Mouse (Mus musculus): Measurements from ENCODE around the gene Mettl7b. TPM values are rescaled to one million over a fixed set of nuclear protein-coding genes. Genes with fewer than 3 reads are reported as not detected.

Mettl7b gene
- polyA plus RNA-seq, 1 experiment, result 3.7 TPM

GRCm38 (mm10) chr10:128980644-128981365, 20.0 kb upstream of the Mettl7b start:
- WGBS, result 76% methylated on average over 3 of the region's 3 CpGs
- TF ChIP-seq POLR2A (IDR thresholded peaks at IDR 0.05; ENCODE audit: borderline replicate concordance, control insufficient read depth, low read depth, low read length) (no peak), CTCF (IDR thresholded peaks at IDR 0.05; ENCODE audit: control insufficient read depth, insufficient read depth, low read length) (no peak)
- H3K4me1 ChIP-seq (ENCODE audit: control insufficient read depth, insufficient read depth, low read length), result no peaks in the 10 kb centered on the region
- no peak overlapping the region for H3K4me3 ChIP-seq (replicated peaks; ENCODE audit: control insufficient read depth, low read depth, low read length)
- H3K27ac ChIP-seq (ENCODE audit: control insufficient read depth, insufficient read depth, low read depth, low read length, poor library complexity), result no peak overlapping the region

DNA sequence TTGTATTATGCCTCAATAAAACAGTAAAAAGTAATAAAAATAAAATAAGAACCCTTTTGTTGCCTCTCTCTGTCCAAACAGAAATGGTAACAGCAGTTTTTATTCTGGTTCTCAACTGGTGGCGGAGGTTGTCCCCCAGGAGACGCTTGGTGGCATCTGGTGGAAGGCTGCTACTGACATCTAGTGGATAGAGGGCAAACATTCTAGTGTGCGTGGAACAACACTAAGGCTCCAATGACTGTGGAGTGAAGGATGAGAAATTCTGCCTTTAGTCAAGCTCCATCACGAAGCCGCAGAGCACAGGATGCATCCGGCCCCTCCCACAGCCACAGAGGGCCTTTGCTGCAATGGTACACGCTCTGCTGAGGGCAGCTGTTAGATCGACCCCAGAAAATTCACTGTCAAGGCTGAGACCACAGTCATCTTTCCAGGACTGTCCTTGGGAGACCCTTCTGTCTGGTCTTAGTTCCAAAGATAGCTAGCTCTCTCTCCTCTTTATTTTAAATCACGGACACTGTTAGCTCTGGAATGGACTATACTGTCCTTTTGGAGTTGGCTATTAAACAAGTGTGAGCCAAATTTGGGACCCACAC, 16.8 kb upstream of the Mettl7b start:
- WGBS, result 15% methylated on average over 9 of the region's 9 CpGs
- Histone ChIP-seq H3K4me1 (ENCODE audit: control insufficient read depth, insufficient read depth, low read length) (no peaks in the 10 kb centered on the region), H3K27ac (ENCODE audit: control insufficient read depth, insufficient read depth, low read depth, low read length, poor library complexity) (no peak overlapping the region), H3K4me3 (replicated peaks; ENCODE audit: control insufficient read depth, low read depth, low read length) (no peak overlapping the region)
- peak; percentile 62 for TF ChIP-seq CTCF (IDR thresholded peaks at IDR 0.05; ENCODE audit: control insufficient read depth, insufficient read depth, low read length)
- TF ChIP-seq POLR2A (IDR thresholded peaks at IDR 0.05; ENCODE audit: borderline replicate concordance, control insufficient read depth, low read depth, low read length), result no peak

DNA sequence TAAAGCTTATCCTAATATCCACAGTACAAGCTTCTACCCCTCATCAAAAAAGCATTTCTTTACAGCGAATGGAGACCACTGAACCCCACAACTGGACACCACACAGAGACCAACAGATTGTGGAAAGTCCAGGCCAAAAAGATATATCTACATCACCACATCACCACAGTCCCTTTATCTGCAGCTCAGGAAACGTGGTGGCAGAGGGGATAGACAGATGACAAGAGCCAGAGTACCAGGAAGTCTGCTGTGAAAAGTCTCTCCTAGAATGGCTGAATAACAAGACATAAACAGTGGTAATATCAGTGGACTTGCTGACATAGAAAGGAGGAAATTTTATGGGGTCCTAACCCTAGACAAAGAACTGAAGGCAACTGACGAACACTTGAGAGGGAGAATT, 15.6 kb upstream of the Mettl7b start:
- H3K27ac ChIP-seq (ENCODE audit: control insufficient read depth, insufficient read depth, low read depth, low read length, poor library complexity), result no peak overlapping the region
- WGBS, result 50% methylated on average over 3 of the region's 3 CpGs
- H3K4me3 ChIP-seq (replicated peaks; ENCODE audit: control insufficient read depth, low read depth, low read length), result no peak overlapping the region
- TF ChIP-seq POLR2A (IDR thresholded peaks at IDR 0.05; ENCODE audit: borderline replicate concordance, control insufficient read depth, low read depth, low read length) (no peak), CTCF (IDR thresholded peaks at IDR 0.05; ENCODE audit: control insufficient read depth, insufficient read depth, low read length) (no peak)
- H3K4me1 ChIP-seq (ENCODE audit: control insufficient read depth, insufficient read depth, low read length), result no peaks in the 10 kb centered on the region

GRCm38 (mm10) chr10:128972841-128973240, 12.1 kb upstream of the Mettl7b start:
- H3K4me3 ChIP-seq (replicated peaks; ENCODE audit: control insufficient read depth, low read depth, low read length), result no peak overlapping the region
- H3K27ac ChIP-seq (ENCODE audit: control insufficient read depth, insufficient read depth, low read depth, low read length, poor library complexity), result no peak overlapping the region
- WGBS, result 79% methylated on average over 4 of the region's 4 CpGs
- H3K4me1 ChIP-seq (ENCODE audit: control insufficient read depth, insufficient read depth, low read length), result no peaks in the 10 kb centered on the region
- TF ChIP-seq POLR2A (IDR thresholded peaks at IDR 0.05; ENCODE audit: borderline replicate concordance, control insufficient read depth, low read depth, low read length) (no peak), CTCF (IDR thresholded peaks at IDR 0.05; ENCODE audit: control insufficient read depth, insufficient read depth, low read length) (no peak)

- H3K4me1 ChIP-seq (ENCODE audit: control insufficient read depth, insufficient read depth, low read length), result no peaks in the 10 kb centered on the region
- no peak overlapping the region for H3K4me3 ChIP-seq (replicated peaks; ENCODE audit: control insufficient read depth, low read depth, low read length)
- 46% methylated on average over 1 of the region's 1 CpGs for WGBS
- no peak overlapping the region for H3K27ac ChIP-seq (ENCODE audit: control insufficient read depth, insufficient read depth, low read depth, low read length, poor library complexity)
- TF ChIP-seq POLR2A (IDR thresholded peaks at IDR 0.05; ENCODE audit: borderline replicate concordance, control insufficient read depth, low read depth, low read length) (no peak), CTCF (IDR thresholded peaks at IDR 0.05; ENCODE audit: control insufficient read depth, insufficient read depth, low read length) (no peak)
Measured at GRCm38 (mm10) chr10:128970740-128971250, 10.0 kb upstream of the Mettl7b start.

GRCm38 (mm10) chr10:128968341-128968749, 7.6 kb upstream of the Mettl7b start:
- 64% methylated on average over 1 of the region's 1 CpGs for WGBS
- H3K27ac ChIP-seq (ENCODE audit: control insufficient read depth, insufficient read depth, low read depth, low read length, poor library complexity), result no peak overlapping the region
- no peak for TF ChIP-seq POLR2A (IDR thresholded peaks at IDR 0.05; ENCODE audit: borderline replicate concordance, control insufficient read depth, low read depth, low read length)
- no peak for TF ChIP-seq CTCF (IDR thresholded peaks at IDR 0.05; ENCODE audit: control insufficient read depth, insufficient read depth, low read length)
- no peaks in the 10 kb centered on the region for H3K4me1 ChIP-seq (ENCODE audit: control insufficient read depth, insufficient read depth, low read length)
- no peak overlapping the region for H3K4me3 ChIP-seq (replicated peaks; ENCODE audit: control insufficient read depth, low read depth, low read length)

DNA sequence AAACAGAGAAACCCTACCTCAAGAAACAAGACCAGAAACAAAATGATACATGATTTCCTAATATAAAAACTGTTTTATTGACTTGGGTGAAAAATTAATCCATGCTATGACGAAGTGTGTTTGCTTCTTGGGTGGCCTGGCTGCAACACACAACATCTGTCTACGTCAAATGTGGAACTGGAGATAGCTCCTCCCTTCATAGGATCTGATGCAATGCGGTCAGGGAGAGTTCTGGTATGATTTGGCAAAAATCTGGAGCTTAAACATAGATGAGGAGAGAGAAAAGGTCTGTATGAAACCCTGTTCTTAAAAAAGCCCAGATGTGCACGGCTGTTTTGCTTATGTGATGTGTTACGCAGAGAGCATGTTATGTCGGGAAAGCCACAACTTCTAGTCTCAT, 5.1 kb upstream of the Mettl7b start:
- H3K27ac ChIP-seq (ENCODE audit: control insufficient read depth, insufficient read depth, low read depth, low read length, poor library complexity), result no peak overlapping the region
- WGBS, result 32% methylated on average over 6 of the region's 6 CpGs
- no peak overlapping the region for H3K4me3 ChIP-seq (replicated peaks; ENCODE audit: control insufficient read depth, low read depth, low read length)
- TF ChIP-seq POLR2A (IDR thresholded peaks at IDR 0.05; ENCODE audit: borderline replicate concordance, control insufficient read depth, low read depth, low read length) (no peak), CTCF (IDR thresholded peaks at IDR 0.05; ENCODE audit: control insufficient read depth, insufficient read depth, low read length) (no peak)
- H3K4me1 ChIP-seq (ENCODE audit: control insufficient read depth, insufficient read depth, low read length), result no peaks in the 10 kb centered on the region

GRCm38 (mm10) chr10:128964961-128965360, 4.2 kb upstream of the Mettl7b start:
- WGBS, result 83% methylated on average over 2 of the region's 2 CpGs
- Histone ChIP-seq H3K4me3 (replicated peaks; ENCODE audit: control insufficient read depth, low read depth, low read length) (no peak overlapping the region), H3K27ac (ENCODE audit: control insufficient read depth, insufficient read depth, low read depth, low read length, poor library complexity) (no peak overlapping the region), H3K4me1 (ENCODE audit: control insufficient read depth, insufficient read depth, low read length) (no peaks in the 10 kb centered on the region)
- no peak for TF ChIP-seq POLR2A (IDR thresholded peaks at IDR 0.05; ENCODE audit: borderline replicate concordance, control insufficient read depth, low read depth, low read length)
- TF ChIP-seq CTCF (IDR thresholded peaks at IDR 0.05; ENCODE audit: control insufficient read depth, insufficient read depth, low read length), result no peak

All from bone marrow, adult 2 months (tissue).